Mouse (Mus musculus) spleen, adult 2 months (tissue): ENCODE measurements around the gene Rad51b.

Experiments used
- CTCF ChIP-seq: fragments of 200-500 bp; IDR thresholded peaks from 2 replicates; pipeline ENCODE4 v1.5.1; 2011; ENCODE audit warnings: mild to moderate bottlenecking, inconsistent platforms; ENCODE audit not compliant: insufficient read depth, insufficient read length, insufficient replicate concordance; ENCODE audit errors: extremely low read depth
- POLR2A ChIP-seq: fragments of 200-500 bp; IDR thresholded peaks from 2 replicates; pipeline ENCODE4 v1.6.1; 2011; ENCODE audit warnings: low read depth, low read length, inconsistent platforms

DNA sequence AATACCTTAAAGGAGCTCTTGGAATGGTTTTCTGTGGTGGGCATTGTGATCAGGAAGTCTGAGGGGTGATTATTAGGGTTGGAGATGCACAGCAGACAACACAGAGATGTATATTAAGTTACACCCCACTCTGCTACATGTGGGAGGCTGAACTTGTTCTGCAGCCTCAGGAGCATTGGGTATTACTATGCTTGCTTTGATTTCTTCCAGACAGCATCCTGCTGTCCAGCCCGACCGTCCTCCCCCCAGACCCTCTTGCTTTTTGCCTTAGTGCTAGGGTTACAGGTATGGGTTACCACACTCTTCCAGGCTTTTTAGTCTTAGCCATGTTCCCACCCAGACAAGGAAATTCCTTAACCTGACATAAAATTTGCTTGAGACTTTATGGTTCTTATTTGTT lies 30.8 kb downstream of the Rad51b start:
- TF ChIP-seq POLR2A, result no peak
- TF ChIP-seq CTCF, result no peak
